Mouse (Mus musculus) adipocyte (in vitro differentiated cells): Measurements from ENCODE around the gene Phf12.

Source experiments
- DNase-seq: peaks from one replicate; pipeline ENCODE4 v3.0.0-alpha.2; 2016; ENCODE audit warnings: low spot score

Gene Phf12

DNA sequence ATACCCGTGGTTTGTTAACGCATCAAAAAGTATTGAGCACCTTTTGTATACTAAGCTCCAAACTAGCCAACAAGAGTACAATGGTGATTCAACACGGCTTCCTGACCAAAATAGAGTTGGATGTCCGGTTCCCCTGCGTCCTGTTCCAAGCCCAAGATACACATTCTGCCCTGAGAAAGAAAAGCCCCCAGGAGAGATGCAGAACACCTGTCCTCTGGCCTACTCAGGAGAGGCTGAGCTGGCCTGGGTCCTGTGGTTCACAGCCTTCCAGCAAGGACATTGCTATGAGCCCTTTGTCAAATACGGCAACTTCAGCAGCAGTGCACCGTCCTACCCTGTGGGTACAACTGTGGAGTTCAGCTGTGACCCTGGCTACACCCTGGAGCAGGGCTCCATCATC is 9.0 kb upstream of the Phf12 start:
- DNase-seq, result no peak

DNA sequence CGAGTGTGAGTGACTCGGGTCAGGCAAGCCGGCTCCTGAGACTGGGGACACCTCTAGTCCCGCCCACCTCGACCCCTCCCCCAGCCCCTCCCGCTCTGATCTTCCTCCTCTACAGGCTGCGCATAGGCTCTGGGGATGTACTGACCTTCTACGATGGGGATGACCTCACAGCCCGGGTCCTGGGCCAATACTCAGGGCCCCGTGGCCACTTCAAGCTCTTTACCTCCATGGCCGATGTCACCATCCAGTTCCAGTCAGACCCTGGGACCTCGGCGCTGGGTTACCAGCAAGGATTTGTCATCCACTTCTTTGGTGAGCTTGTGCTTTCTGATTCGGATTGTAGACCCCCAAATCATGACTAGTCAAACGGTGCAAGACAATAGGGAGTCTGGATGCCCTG is 8.2 kb upstream of the Phf12 start:
- DNase-seq, result no peak

GRCm38 (mm10) chr11:77975873-77976272 is 6.7 kb upstream of the Phf12 start:
- no peak for DNase-seq

- DNase-seq, result no peak
Measured at GRCm38 (mm10) chr11:77978161-77978560, 4.4 kb upstream of the Phf12 start.

DNA sequence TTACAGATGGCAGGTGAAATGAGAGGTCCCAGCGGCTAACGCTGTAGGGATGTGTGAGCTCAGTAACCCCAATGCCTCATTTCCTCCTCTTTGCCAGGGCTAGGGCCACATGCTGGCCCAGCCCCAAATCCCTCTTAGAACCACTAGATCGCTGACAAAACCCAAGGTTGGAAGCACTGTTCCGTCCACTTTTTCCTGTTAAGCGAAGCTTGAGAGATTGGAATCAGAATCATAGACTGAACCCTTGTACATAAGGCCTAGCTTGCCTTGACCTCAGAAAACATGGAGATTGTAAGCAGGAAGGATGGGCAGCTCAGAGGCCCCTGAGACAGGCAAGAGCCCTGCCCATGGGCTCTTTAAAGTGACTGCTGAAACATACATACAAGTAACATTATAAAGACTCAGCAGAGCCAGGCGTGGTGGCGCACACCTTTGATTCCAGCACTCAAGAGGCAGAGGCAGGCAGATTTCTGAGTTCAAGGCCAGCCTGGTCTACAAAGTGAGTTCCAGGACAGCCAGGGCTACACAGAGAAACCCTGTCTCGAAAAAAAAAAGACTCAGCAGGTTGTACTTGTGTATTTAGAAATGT is 3.2 kb upstream of the Phf12 start:
- no peak for DNase-seq

DNA sequence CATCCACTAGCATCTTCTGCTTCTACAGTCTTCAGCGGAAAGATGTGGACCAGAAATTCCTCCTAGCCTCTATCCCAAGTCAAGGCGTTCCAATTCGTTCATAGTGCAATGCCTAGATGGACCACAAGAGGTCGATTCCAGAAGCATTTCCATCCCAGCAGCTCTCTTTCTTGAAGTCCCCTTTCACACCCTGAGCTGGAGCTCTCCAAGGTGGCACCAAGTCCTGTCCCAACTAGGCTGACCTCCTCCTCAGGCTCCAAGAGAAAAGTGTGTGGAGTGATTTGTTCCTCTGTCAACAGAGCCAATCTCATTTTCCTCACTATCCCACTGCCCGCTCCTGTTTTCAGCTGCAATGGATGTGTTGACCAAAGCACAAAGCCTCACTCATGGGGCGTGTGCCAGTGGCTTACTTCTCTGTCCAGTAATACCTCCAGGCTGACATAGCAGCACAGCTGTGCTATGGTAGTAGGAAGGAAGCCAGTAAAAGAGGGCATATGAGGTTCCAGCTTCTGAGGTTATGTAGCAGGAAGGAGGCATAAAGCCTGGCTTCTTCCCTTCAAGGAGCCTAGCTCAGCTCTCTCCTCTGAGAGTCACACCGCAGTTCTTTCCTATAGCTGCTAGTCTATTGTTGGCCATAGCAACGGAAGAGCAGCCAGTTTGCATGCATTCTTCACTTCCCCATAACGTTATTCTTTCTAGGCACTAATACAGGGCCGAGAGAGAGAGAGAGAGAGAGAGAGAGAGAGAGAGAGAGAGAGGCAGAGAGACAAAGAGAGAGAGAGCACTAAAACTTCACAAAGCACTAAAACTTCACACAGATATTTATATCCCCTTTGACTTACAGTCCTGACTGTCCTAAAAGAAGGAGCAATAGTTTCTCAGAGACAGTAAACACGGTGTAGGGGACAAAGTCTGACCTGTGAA is 2.0 kb upstream of the Phf12 start:
- peak; percentile 93 for DNase-seq

GRCm38 (mm10) chr11:77981609-77982440 is 729 bp upstream of the Phf12 start:
- peak; percentile 99 for DNase-seq

- peak; percentile 44 for DNase-seq
Measured at GRCm38 (mm10) chr11:77983191-77983936, 810 bp downstream of the Phf12 start.

DNA sequence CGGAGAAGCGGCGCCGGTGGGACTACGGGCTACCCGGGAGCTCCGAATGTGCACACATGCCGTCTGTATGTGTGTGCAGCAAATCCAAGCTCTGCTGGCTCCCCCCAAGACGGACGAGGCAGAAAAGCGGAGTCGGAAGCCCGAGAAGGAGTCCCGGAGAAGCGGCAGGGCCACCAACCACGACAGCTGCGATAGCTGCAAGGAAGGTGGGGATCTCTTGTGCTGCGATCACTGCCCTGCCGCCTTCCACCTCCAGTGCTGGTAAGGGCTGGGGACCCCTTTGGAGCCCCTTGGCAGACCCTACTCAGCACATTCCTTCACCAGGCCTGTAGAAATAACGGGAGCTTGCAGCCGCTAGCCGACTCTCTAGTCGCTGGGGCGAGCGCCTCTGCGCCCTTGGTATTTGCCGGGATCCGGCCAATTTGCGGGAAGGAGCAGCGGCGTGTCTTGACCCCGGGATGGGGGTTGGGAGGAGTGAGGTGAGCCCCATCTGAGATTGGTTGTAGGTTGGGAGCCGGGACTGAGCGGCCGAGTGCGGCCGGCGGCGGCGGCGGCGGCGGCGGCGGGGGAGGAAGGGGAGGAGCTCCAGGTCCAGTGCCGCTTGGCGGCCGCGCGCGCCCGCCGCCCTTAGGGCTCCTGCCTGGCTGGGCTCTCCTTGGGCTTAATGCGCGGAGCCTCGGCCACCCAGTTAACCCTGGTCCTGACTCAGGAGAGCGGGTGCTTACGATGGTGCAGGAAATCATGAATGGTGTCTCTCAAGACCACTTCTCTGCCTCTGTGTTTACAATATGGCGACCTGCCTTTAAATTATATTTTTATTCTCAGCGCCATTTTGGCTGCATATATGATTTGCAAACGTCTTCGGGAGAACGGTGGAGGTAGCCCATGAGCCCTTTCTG is 1.6 kb downstream of the Phf12 start:
- peak; percentile 74 for DNase-seq

DNA sequence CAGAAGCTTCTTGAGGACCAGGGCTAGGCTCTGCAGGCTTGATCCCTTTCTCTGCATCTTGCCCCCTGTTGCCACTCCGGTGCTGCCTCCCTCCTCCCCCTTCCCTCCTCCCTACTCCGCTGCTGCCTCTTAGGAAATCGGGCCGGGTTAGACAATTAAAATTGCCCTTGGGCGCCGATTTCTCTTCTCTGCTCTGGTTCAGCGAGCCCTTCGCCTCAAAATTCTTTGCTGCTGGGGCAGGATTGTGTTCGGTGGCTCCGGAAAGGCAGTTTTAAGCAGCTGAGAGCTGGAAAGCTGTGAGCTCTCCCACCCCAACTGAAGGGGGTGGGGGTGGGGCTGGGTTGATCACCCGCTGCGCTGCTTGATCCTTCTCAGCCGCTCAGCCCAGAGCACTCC is 2.3 kb downstream of the Phf12 start:
- peak; percentile 71 for DNase-seq

DNA sequence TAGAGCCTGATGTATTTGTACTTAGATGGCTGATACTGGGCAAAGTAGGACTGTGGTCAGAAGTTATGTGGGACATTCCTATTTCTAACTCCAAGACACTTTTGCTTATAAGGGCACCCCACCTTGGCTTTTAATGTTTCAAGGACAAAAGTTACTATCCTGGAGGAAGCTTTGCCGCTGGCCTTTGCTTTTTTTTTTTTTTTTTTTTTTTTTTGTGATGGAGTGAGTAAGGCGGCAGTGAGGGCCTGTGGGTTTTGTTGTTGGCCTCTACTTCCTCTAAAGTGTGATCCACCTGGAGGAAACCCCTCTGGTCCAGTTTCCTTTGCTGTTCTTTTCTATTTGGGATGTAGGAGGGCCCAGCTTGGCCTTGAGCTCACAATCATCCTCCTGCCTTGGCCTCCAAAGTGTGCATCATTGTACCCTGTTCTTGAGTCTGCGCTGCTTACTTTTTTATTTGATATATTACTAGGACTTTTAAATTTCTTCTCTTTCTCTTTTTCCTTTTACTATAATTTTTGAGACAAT is 3.0 kb downstream of the Phf12 start:
- no peak for DNase-seq

DNA sequence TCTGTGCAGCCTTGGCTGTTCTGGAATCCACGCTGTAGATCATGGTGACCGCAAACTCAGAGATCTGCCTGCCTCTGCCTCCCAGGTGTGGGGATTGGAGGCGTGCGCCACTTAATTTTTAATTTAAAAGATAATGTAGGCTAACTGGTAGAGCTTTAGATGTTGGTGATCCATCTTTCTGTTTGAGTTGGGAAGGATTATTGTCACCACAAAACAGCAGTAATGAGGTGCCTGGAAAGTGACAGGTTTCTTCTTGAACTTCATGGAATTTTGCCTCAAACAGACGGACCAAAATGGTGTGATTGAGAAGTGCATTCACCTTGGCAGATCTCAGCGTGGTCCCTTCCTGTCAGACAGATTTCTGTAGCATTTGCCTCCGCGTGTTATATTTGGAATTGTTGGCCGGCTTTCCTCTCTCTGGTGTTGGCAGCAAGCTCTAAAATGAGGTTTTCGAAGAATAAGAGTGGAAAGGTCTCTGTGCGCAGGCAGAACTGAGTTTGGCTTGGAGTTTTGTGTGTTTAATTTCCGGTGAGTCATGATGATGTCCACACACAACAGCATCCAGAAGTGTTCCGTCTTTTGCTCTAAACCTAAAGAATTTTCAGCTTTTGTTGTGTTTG is 6.6 kb downstream of the Phf12 start:
- peak; percentile 67 for DNase-seq

DNA sequence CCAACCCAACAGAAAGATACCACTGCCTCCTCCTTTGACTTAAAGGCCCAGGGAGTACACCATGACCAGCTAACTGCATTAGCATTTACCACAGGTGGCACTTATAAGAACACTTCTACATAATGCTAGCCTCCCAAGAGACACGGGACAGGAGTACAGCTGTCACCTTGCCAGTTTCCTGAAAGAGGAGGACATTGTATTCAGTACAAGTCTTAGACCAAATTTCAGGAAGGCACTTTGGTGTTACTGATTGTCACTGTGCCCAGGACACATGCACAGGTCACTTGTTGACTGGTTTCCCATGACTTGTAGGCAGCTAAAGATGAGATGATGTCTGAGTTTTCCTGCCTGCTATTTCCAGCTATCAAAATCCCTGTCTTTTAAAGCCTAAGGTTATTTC is 13.0 kb downstream of the Phf12 start:
- no peak for DNase-seq

DNA sequence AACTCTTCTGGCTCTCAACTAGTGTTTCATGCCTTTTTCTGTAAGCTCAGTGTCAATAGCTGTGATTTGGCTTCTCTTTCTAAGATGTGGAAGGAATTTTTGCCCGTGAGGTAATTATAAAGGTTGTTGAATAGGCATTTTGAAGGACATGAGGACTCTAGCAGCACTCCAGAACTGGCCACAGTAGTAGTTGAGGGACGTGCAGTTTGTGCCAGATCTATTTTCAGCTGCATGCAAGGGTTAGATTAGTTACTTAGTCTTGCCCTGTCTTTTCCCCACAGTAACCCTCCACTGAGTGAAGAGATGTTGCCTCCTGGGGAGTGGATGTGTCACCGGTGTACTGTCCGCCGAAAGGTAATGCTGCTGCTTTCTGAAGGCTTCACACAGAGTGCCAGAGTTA is 23.9 kb downstream of the Phf12 start:
- DNase-seq, result no peak

GRCm38 (mm10) chr11:78019676-78020075 is 37.1 kb downstream of the Phf12 start:
- peak; percentile 78 for DNase-seq

GRCm38 (mm10) chr11:78023607-78024006 is 41.1 kb downstream of the Phf12 start:
- peak; percentile 30 for DNase-seq

DNA sequence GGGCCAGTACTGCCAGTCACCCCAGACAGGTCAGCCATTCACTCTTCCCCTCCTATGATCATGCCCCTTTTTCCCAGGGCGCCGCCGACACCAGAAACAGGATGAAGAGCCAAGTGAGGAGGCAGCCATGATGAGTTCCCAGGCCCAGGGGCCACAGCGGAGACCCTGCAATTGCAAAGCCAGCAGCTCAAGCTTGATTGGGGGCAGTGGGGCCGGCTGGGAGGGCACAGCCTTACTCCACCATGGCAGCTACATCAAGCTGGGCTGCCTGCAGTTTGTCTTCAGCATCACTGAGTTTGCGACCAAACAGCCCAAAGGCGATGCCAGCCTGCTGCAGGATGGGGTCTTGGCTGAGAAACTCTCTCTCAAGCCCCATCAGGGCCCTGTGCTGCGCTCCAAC is 46.7 kb downstream of the Phf12 start:
- DNase-seq, result no peak

- DNase-seq, result no peak
Measured at GRCm38 (mm10) chr11:78030600-78030999, 48.0 kb downstream of the Phf12 start.

GRCm38 (mm10) chr11:78031389-78031788 is 48.8 kb downstream of the Phf12 start:
- DNase-seq, result peak; percentile 18
